Mouse (Mus musculus) liver, adult 2 months (tissue): ENCODE data around the gene Olfr1270.
"Not testable (repeated sequence)": the region's sequence is repeated elsewhere in the genome, so short reads cannot be mapped to it uniquely, and the experiment has no call there.

Experiments used
- CTCF ChIP-seq: fragments of 200-500 bp; IDR thresholded peaks from 2 replicates; pipeline ENCODE4 v1.5.1; 2011; ENCODE audit warnings: low read depth, low read length, control low read depth
- POLR2A ChIP-seq: fragments of 200-500 bp; IDR thresholded peaks from 2 replicates; pipeline ENCODE4 v1.6.1; 2011; ENCODE audit warnings: low read length, control low read depth; ENCODE audit not compliant: insufficient read depth; ENCODE audit errors: extremely low read depth

DNA sequence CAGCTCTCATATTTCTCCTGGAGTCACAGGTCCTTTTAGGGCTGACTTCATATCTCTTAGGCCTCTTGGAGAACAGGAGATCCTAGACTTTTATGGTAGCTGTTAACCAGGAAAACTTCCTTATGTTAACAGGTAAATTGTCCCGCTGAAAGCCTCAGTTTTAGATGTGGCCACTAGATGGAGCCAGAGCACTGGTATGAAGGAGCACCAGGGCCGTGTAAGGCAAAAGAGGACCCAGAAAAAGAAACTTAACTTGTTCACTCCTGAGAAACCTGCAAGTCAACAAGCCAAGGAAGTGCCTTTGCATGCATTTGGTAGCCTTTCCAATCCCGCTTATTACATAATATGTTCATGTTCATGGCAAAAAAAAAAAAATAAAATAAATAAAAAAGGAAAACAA lies 41.9 kb upstream of the Olfr1270 start:
- not testable (repeated sequence) for TF ChIP-seq CTCF, POLR2A
